Mouse (Mus musculus): Measurements from ENCODE around the gene Olfr353.

Gene Olfr353

DNA sequence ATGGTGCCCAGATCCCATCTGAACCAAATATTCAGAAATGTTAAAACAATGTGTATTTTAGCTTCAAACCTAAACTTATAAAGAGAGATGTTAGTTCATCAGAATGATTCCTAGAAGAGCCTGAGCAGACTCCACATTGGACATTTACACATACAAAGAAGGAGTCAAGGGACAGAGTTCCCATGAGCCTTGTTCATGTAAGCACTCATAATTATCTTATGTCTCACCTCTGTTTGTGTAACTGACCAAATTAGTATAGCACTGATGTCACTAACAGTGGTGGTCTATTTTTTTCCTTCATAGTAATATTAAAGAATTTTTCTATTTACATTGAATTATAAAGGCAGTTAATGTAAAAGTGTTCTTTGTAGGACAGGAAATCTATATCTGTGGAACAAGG is at the start of gene Olfr353:
Olfr353 (minus strand) TSS at position 101 of the 400 bp plus-strand sequence.
- DNase-seq, result no peak

DNA sequence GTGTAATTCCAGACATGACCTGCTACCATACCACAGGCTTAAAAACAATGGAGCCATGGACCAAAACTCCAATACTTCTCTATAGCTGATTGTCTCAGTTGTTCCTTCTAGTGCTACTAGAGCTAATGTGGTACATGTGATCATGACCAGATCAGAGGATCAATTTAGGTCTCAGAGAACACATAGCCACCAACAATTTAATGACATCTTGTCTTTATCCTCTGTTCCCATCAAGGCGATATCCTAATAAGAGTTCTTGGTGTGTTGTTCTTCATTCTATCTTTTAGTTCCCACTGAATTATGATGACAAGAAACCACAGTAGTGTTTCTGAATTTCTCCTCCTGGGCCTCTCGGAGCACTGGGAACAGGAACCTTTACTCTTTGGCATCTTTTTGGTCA is 44.1 kb upstream of the Olfr353 start, which contains the start of gene Olfr356:
Olfr356 (plus strand) TSS at position 301 of the 400 bp plus-strand sequence.
- no peak for DNase-seq

DNA sequence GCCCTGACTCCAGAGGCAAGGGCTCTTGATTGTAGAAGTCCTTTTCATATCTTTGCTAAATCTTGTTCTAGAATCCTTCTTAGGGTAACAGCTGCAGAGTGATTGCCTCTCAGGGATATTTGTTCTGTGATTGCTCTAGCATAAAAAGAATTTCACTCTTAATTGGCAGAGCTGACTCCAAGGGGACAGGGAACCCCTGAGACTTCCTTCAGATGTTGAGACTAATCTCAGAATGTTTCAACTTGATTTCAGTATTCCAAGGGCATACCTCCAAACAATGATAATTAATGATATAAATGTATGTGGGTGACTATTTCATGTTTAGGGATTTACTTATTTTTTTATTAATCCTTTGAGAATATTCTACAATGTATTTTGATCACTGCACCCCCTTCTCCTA is 36.1 kb upstream of the Olfr353 start, which contains the start of gene Olfr355:
Olfr355 (minus strand) TSS at position 101 of the 400 bp plus-strand sequence.
- no peak for DNase-seq

DNA sequence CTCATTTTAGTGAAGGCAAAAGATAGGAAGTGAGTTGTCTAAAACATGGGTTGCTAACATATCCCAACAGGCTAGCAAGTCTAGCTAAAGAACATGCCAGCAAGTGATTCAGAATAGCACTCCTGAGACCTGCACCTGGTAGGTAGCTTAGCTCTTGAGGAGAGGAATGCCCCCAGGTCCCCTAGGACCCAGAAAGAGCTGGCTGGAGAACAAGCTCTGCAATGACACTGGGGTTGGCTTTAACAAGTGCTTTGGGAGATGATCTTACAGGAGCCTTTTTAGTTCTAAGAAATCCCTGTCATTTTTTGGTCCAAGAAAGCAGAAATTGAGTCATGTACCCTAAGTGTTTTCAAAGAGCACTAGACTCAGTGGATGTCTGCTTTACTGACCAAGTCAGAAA is 12.6 kb upstream of the Olfr353 start, which contains the start of gene Olfr354:
Olfr354 (plus strand) TSS at position 301 of the 400 bp plus-strand sequence.
- DNase-seq, result no peak

DNA sequence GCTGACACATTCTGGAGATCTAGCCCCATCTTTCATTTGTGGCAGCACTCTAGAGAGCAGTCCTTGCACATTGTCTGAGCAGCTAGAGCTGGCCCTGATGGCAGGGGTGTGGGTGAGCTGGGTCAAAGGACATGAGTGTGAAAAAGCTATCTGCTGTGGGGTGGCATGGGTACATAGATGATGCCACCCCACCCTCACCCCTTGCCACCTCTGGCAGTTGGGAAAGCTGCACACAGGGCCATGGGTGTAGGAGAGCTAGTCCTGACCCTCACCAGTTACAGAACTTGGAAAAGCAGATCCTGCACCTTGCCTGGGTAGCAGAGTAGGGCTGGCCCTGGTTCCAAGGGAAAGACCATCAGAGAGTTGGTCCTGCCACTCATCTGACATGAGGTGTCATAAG is 4.4 kb upstream of the Olfr353 start:
- DNase-seq, result no peak

DNA sequence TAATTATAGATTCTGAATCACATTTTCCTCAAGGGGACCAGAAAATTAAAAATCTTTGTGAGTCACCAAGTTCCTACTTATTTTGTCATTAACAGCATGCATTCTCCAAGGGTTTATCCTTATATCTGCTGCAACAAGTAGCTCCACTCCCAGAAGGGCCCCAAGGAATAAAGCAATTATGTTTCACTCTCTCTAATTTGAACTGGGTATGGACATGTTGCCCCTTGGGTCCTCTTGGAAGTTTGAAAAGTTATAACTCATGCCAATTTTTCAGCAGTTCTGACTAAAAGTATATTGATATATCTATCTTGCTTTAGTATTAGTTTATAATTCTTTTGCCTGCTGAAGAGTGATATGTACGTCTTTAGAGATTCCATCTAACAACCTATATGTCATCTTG is 24.6 kb downstream of the Olfr353 start, which contains the start of gene Olfr352:
Olfr352 (plus strand) TSS at position 301 of the 400 bp plus-strand sequence.
- no peak for DNase-seq

DNA sequence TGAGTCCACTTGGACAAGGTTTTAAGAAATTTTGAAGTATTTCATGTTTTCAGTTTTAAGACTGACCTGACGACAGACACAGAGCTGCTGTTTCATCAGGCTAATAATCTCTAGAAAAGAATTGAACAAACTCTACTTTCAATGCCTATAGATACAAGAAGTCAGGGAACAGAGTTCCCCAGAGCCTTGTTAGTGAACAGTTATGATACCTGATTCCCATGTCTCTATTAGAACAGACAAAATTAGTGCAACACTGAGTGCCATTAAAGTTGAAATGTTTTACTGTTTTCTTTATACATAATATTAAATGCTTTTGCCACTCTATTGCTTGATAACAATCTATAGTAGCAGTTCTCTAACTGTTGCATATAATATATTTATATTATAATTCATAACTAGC is 30.2 kb downstream of the Olfr353 start, which contains the start of gene Olfr351:
Olfr351 (minus strand) TSS at position 101 of the 400 bp plus-strand sequence.
- DNase-seq, result no peak

DNA sequence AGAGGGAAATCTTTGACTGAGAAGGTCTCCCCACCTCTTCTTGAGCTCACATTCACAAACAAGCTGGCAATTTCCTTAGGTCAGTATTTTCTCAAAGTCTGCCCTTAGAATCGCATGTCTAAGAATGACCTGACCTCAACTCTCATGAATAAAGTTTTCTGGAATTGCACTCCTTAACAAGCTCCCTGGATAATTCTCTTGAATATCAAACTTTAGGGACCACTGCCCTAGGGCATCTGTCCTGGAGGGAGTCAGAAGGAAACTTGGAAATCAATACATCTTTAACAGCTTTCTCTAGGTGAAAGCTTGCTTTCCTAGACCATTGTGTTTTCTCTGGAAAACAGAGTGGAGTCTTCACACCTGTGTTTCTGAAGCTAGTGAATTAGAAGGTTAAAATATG is 46.7 kb downstream of the Olfr353 start, which contains the start of gene Olfr350:
Olfr350 (plus strand) TSS at position 301 of the 400 bp plus-strand sequence.
- DNase-seq, result no peak
